In the genomic region with DNA sequence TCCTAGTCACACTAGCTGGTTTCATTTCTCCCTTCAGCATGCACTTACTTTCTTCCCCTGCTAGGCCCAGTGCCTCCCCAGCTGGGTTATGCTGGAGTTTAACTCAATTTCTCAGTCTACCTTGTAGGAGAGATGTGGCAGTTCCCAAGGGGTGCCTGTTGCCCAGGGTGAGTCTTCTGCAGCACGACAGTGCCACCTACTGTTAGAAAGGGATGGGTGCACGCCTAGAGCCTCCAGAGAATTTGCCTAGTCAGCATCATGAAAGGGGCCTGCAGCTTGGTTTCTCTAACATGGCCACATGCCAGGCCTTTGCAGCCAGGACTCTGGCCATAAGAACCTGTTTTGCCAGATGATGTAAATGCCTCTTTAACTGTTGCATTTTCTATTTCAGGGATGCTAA, we compare ENCODE assay signal across 8 mouse cellular contexts. TPM values are rescaled to one million over a fixed set of nuclear protein-coding genes. Genes with fewer than 3 reads are reported as not detected.
DNase-seq lines count a peak whose midpoint lies in the region; ATAC-seq and TF ChIP-seq lines count a peak whose summit lies in the region.

No protein-coding gene starts in this region.

- TF ChIP-seq POLR2A in MEL (IDR thresholded peaks at IDR 0.05; ENCODE audit: control insufficient read depth in 1 of 2, insufficient read depth in 1 of 2, low read depth in 1 of 2, low read length in 2 of 2, poor library complexity in 1 of 2) = no peak
- TF ChIP-seq POLR2A in cerebellum, adult 2 months (IDR thresholded peaks at IDR 0.05; ENCODE audit: borderline replicate concordance, insufficient read depth, low read length) = no peak
- no peak for TF ChIP-seq POLR2A in lung, adult 2 months (IDR thresholded peaks at IDR 0.05; ENCODE audit: borderline replicate concordance, extremely low read depth, low read depth, low read length)

- no peak overlapping the region for H3K4me3 ChIP-seq in MEL (ENCODE audit: control insufficient read depth in 1 of 2, insufficient read depth in 1 of 2, low read depth in 2 of 2, low read length in 2 of 2)
- no peak overlapping the region for H3K4me3 ChIP-seq in cerebellum, adult 2 months (replicated peaks; ENCODE audit: insufficient read depth, low read depth, low read length)
- no peak overlapping the region for H3K4me3 ChIP-seq in forebrain, postnatal 0 days (ENCODE audit: low read depth, low read length)
- H3K4me3 ChIP-seq in layer of hippocampus, adult 2 months = no peak overlapping the region
- H3K4me3 ChIP-seq in lung, adult 2 months (replicated peaks; ENCODE audit: extremely low read depth, low read depth, low read length) = no peak overlapping the region

- TF ChIP-seq EP300 in MEL (IDR thresholded peaks at IDR 0.05; ENCODE audit: low read depth in 1 of 2, low read length in 2 of 2) = no peak

- DNase-seq in MEL (ENCODE audit: low read depth, low spot score) = peak; percentile 87
- peak; percentile 86 to 90 for DNase-seq in cerebellum, adult 2 months
- DNase-seq in forebrain, postnatal 0 days = peak; percentile 89
- DNase-seq in heart, postnatal 4 days = peak; percentile 88
- DNase-seq in layer of hippocampus, adult 2 months (ENCODE audit: low spot score in 2 of 2) = peak; percentile 84 to 85
- DNase-seq in lung, adult 2 months = peak; percentile 72
- peak; percentile 57 for DNase-seq in ovary, adult 18-20 months (ENCODE audit: low spot score)
- peak; percentile 83 for DNase-seq in thymus, postnatal 0 days (ENCODE audit: low spot score)

- H3K4me1 ChIP-seq in MEL (ENCODE audit: control insufficient read depth in 1 of 2, insufficient read depth in 2 of 2, low read length in 2 of 2) = no peaks in the 10 kb centered on the region
- H3K4me1 ChIP-seq in cerebellum, adult 2 months (ENCODE audit: control insufficient read depth, insufficient read depth, low read length) = peaks cover 7% of the 10 kb centered on the region; the same call in 1 of the 2 replicates
- H3K4me1 ChIP-seq in forebrain, postnatal 0 days (ENCODE audit: insufficient read depth) = no peaks in the 10 kb centered on the region
- H3K4me1 ChIP-seq in lung, adult 2 months (ENCODE audit: control insufficient read depth, insufficient read depth, low read length) = no peaks in the 10 kb centered on the region

- peak; percentile 99 for TF ChIP-seq RAD21 in MEL (IDR thresholded peaks at IDR 0.05; ENCODE audit: low read depth, low read length)

- no peak overlapping the region for H3K9ac ChIP-seq in MEL (ENCODE audit: control insufficient read depth, low read depth, low read length, poor library complexity, severe bottlenecking)
- no peak overlapping the region for H3K9ac ChIP-seq in forebrain, postnatal 0 days

- TF ChIP-seq CTCF in MEL (IDR thresholded peaks at IDR 0.05 in 2 of 3, conservative IDR thresholded peaks at IDR 0.05 in 1 of 3; ENCODE audit: control insufficient read depth in 1 of 3, insufficient read depth in 1 of 3, low read depth in 2 of 3, low read length in 3 of 3, poor library complexity in 1 of 3, severe bottlenecking in 1 of 3) = peak; percentile 90 to 98 (median 91)
- TF ChIP-seq CTCF in cerebellum, adult 2 months (IDR thresholded peaks at IDR 0.05; ENCODE audit: borderline replicate concordance, insufficient read depth, low read depth, low read length) = peak; percentile 96
- TF ChIP-seq CTCF in forebrain, postnatal 0 days (IDR thresholded peaks at IDR 0.05; ENCODE audit: low read depth) = peak; percentile 97
- TF ChIP-seq CTCF in layer of hippocampus, adult 2 months (conservative IDR thresholded peaks at IDR 0.05) = peak; percentile 99; the same call in 1 of the 2 replicates
- peak; percentile 93 for TF ChIP-seq CTCF in lung, adult 2 months (IDR thresholded peaks at IDR 0.05; ENCODE audit: insufficient read depth, low read length)

- H3K27me3 ChIP-seq in MEL (ENCODE audit: control insufficient read depth in 1 of 2, insufficient read depth in 2 of 2, low read length in 2 of 2) = no peaks in the 10 kb centered on the region
- H3K27me3 ChIP-seq in cerebellum, adult 2 months (ENCODE audit: control insufficient read depth, insufficient read depth, low read length) = no peaks in the 10 kb centered on the region
- no peaks in the 10 kb centered on the region for H3K27me3 ChIP-seq in forebrain, postnatal 0 days (ENCODE audit: insufficient read depth, low read length)

- no peaks in the 10 kb centered on the region for H3K79me2 ChIP-seq in MEL (ENCODE audit: control insufficient read depth, insufficient read depth, low read length, poor library complexity)

- H3K4me2 ChIP-seq in forebrain, postnatal 0 days (ENCODE audit: low read depth) = no peak overlapping the region

- no peaks in the 10 kb centered on the region for H3K36me3 ChIP-seq in MEL (ENCODE audit: control insufficient read depth in 1 of 2, insufficient read depth in 2 of 2, low read length in 2 of 2)
- H3K36me3 ChIP-seq in forebrain, postnatal 0 days (ENCODE audit: insufficient read depth) = no peaks in the 10 kb centered on the region

- 4% methylated on average over 2 of the region's 2 CpGs for WGBS in cerebellum, adult 2 months
- 0% methylated on average over 2 of the region's 2 CpGs for WGBS in forebrain, postnatal 0 days
- WGBS in lung, adult 2 months = 5% methylated on average over 2 of the region's 2 CpGs

- ATAC-seq in forebrain, postnatal 0 days = peak; percentile 97

- H3K9me3 ChIP-seq in MEL (replicated peaks; ENCODE audit: insufficient read depth, low read length) = no peaks in the 10 kb centered on the region
- H3K9me3 ChIP-seq in forebrain, postnatal 0 days (ENCODE audit: low read length) = no peaks in the 10 kb centered on the region

- H3K27ac ChIP-seq in MEL (ENCODE audit: control insufficient read depth, low read depth, low read length) = no peak overlapping the region
- H3K27ac ChIP-seq in cerebellum, adult 2 months (ENCODE audit: insufficient read depth, low read length) = no peak overlapping the region
- no peak overlapping the region for H3K27ac ChIP-seq in forebrain, postnatal 0 days (ENCODE audit: low read depth, low read length)
- H3K27ac ChIP-seq in layer of hippocampus, adult 2 months = no peak overlapping the region

TF ChIP-seq in MEL, 35 proteins besides CTCF, POLR2A, EP300 and RAD21 (continues in another document):
- TF ChIP-seq POLR2AphosphoS2 (IDR thresholded peaks at IDR 0.05; ENCODE audit: low read length) = no peak
- no peak for TF ChIP-seq MXI1 (IDR thresholded peaks at IDR 0.05; ENCODE audit: low read depth, low read length)
- TF ChIP-seq ELF1 (IDR thresholded peaks at IDR 0.05; ENCODE audit: low read depth, low read length) = no peak
- no peak for TF ChIP-seq USF2 (IDR thresholded peaks at IDR 0.05; ENCODE audit: borderline replicate concordance in 1 of 2, insufficient read depth in 1 of 2, low read depth in 1 of 2, low read length in 2 of 2)
- TF ChIP-seq NRF1 (IDR thresholded peaks at IDR 0.05; ENCODE audit: insufficient read depth, low read depth, low read length, poor library complexity, severe bottlenecking) = no peak
- TF ChIP-seq HCFC1 (IDR thresholded peaks at IDR 0.05; ENCODE audit: low read depth, low read length) = no peak
- TF ChIP-seq CHD2 (IDR thresholded peaks at IDR 0.05; ENCODE audit: low read length) = no peak
- TF ChIP-seq ZNF384 (IDR thresholded peaks at IDR 0.05; ENCODE audit: low read depth, low read length) = no peak
- no peak for TF ChIP-seq ZMIZ1 (IDR thresholded peaks at IDR 0.05; ENCODE audit: low read depth, low read length)
- peak; percentile 99 for TF ChIP-seq ZC3H11A (IDR thresholded peaks at IDR 0.05; ENCODE audit: low read depth, low read length)
- TF ChIP-seq ZKSCAN1 (IDR thresholded peaks at IDR 0.05; ENCODE audit: low read depth, low read length) = no peak
- TF ChIP-seq JUND (IDR thresholded peaks at IDR 0.05; ENCODE audit: low read depth, low read length) = no peak
- no peak for TF ChIP-seq NELFE (IDR thresholded peaks at IDR 0.05; ENCODE audit: low read depth, low read length)
- peak; percentile 99 for TF ChIP-seq SMC3 (IDR thresholded peaks at IDR 0.05; ENCODE audit: low read depth, low read length)
- no peak for TF ChIP-seq MEF2A (IDR thresholded peaks at IDR 0.05; ENCODE audit: extremely low read depth, insufficient replicate concordance, low read depth, low read length, poor library complexity, severe bottlenecking)
- peak; percentile 6; the same call in 1 of the 2 replicates for TF ChIP-seq ETS1 (IDR thresholded peaks at IDR 0.05; ENCODE audit: low read depth, low read length)
- no peak for TF ChIP-seq MAX (IDR thresholded peaks at IDR 0.05; ENCODE audit: low read length)
- TF ChIP-seq RCOR1 (IDR thresholded peaks at IDR 0.05; ENCODE audit: low read depth, low read length) = no peak
- TF ChIP-seq MAFK (IDR thresholded peaks at IDR 0.05; ENCODE audit: borderline replicate concordance, low read depth, low read length) = peak; percentile 100
- TF ChIP-seq TBP (IDR thresholded peaks at IDR 0.05; ENCODE audit: low read depth, low read length) = 0 out of 2 replicates have a peak, but pooled peaks have one; percentile 21
- no peak for TF ChIP-seq TAL1 (IDR thresholded peaks at IDR 0.05; ENCODE audit: low read length)
- TF ChIP-seq SIN3A (IDR thresholded peaks at IDR 0.05; ENCODE audit: low read length) = peak; percentile 44; the same call in 1 of the 2 replicates
- no peak for TF ChIP-seq TCF12 (IDR thresholded peaks at IDR 0.05; ENCODE audit: low read depth, low read length)
- TF ChIP-seq MYB (IDR thresholded peaks at IDR 0.05; ENCODE audit: low read depth, low read length) = no peak
- no peak for TF ChIP-seq GATA1 (IDR thresholded peaks at IDR 0.05; ENCODE audit: low read depth, low read length)
- TF ChIP-seq E2F4 (IDR thresholded peaks at IDR 0.05; ENCODE audit: borderline replicate concordance, low read depth, low read length) = no peak
- TF ChIP-seq MYC (IDR thresholded peaks at IDR 0.05; ENCODE audit: low read depth, low read length) = no peak
- no peak for TF ChIP-seq UBTF (IDR thresholded peaks at IDR 0.05; ENCODE audit: borderline replicate concordance, insufficient read depth, low read depth, low read length)
- no peak for TF ChIP-seq BHLHE40 (IDR thresholded peaks at IDR 0.05; ENCODE audit: borderline replicate concordance, low read depth, low read length)

RNA-seq across cellular contexts. Expression of a gene that starts 57.8 kb away (rescaled TPM):
- total RNA-seq in MEL (2012; rRNA removed) = 0.85 and 0.98 TPM in 2 replicates
- polyA plus RNA-seq in MEL (2012; ENCODE audit: insufficient read depth in 1 of 2, insufficient read length in 2 of 2, low read depth in 1 of 2, low replicate concordance in 2 of 2, missing spikeins in 1 of 2) = 1 to 10 TPM in 1 of 2 experiments, not detected in 1; 3.2 TPM
- 9.6 and 12.9 TPM in 2 replicates for polyA plus RNA-seq in cerebellum, adult 2 months (2012; rRNA removed)
- 4.3 and 7.0 TPM in 2 replicates for total RNA-seq in forebrain, postnatal 0 days (2014; rRNA removed)
- polyA plus RNA-seq in forebrain, postnatal 0 days (2015; fragmentation: Nextera tagmentation; extraction: Ambion mirVana) = 4.5 and 8.6 TPM in 2 replicates
- total RNA-seq in heart, postnatal 4 days (2021) = 10 to 100 TPM; 19.8 to 20.5 TPM
- total RNA-seq in layer of hippocampus, adult 2 months (2021) = 10 to 100 TPM in 1 of 2 experiments, 1 to 10 TPM in 1; 8.1 to 11.1 TPM
- polyA plus RNA-seq in lung, adult 2 months (2012; rRNA removed) = 0.38 and 0.82 TPM in 2 replicates
- polyA plus RNA-seq in thymus, postnatal 0 days (2015; fragmentation: Nextera tagmentation; extraction: Ambion mirVana) = 6.3 and 7.2 TPM in 2 replicates
